Mouse (Mus musculus) limb, embryonic 12.5 days (tissue): ENCODE results near the gene Mdc1. TPM values are rescaled to one million over a fixed set of nuclear protein-coding genes. Genes with fewer than 3 reads are reported as not detected.
A peak's percentile ranks its signal among the peaks of the same experiment; 100 is the strongest.

Source experiments
- ATAC-seq: fragments of 200-750 bp; cut with Nextera tagmentation; 2 replicates; pipeline ENCODE4 v1.8.0; 2017; ENCODE audit warnings: low read depth, moderate TSS enrichment; ENCODE audit not compliant: insufficient number of reproducible peaks, insufficient read depth, low FRiP score, low TSS enrichment
- H3K27ac ChIP-seq: fragments of 300-500 bp; sonication (generic); 2 replicates; pipeline ENCODE4 v1.5.1; 2016; ENCODE audit warnings: mild to moderate bottlenecking, moderate library complexity
- H3K27me3 ChIP-seq: fragments of 300-500 bp; sonication (generic); 2 replicates; pipeline ENCODE4 v1.6.1; 2016; ENCODE audit warnings: mild to moderate bottlenecking, moderate library complexity
- H3K36me3 ChIP-seq: fragments of 300-500 bp; sonication (generic); 2 replicates; pipeline ENCODE4 v1.6.1; 2016; ENCODE audit warnings: mild to moderate bottlenecking, moderate library complexity
- H3K4me1 ChIP-seq: fragments of 300-500 bp; sonication (generic); replicated peaks from 2 replicates; pipeline ENCODE4 v1.6.1; 2016
- H3K4me2 ChIP-seq: fragments of 300-500 bp; sonication (generic); 2 replicates; pipeline ENCODE4 v1.6.1; 2016; ENCODE audit warnings: mild to moderate bottlenecking, moderate library complexity
- H3K4me3 ChIP-seq: fragments of 300-500 bp; sonication (generic); replicated peaks from 2 replicates; pipeline ENCODE4 v1.5.1; 2016; ENCODE audit warnings: mild to moderate bottlenecking
- H3K9ac ChIP-seq: fragments of 300-500 bp; sonication (generic); replicated peaks from 2 replicates; pipeline ENCODE4 v1.6.1; 2016; ENCODE audit warnings: mild to moderate bottlenecking, moderate library complexity
- H3K9me3 ChIP-seq: fragments of 300-500 bp; sonication (generic); 2 replicates; pipeline ENCODE4 v1.6.1; 2016; ENCODE audit warnings: mild to moderate bottlenecking, moderate library complexity
- WGBS: fragments of 180-500 bp; shearing (Covaris S2); methylation state at CpG from one replicate; pipeline ENCODE4 v1.1.7; 2016; 5-methylcytosine and 5-hydroxymethylcytosine counted together
- polyA plus RNA-seq: library from polyadenylated mRNA; unstranded; fragments of >200 nt; fragmentation: Nextera tagmentation; extraction: Ambion mirVana; gene quantifications from 2 replicates; pipeline ENCODE4 v1.2.1, GENCODE M21; 2016

Mdc1 gene
- polyA plus RNA-seq, 1 experiment from 2014 or later, result 16.9 TPM

DNA sequence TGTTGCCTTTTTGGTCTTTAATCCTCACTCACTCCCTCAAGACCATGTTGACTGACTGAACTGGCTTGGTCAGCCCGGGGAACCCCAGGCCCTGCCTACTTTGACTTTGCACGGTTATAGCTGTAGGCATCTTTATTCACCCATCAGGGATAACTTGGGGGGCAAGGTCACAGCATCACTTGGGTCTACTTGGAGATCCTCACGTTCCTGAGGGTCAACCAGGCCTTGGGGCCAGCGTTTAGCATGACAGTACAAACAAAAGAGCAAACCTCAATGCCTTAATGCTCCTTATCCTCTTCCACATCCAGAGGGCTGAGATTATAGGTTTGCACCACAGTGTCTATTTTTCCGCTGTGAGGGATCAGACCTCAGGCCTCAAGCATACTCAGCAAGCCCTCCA, 29.0 kb upstream of the Mdc1 start:
- H3K9me3 ChIP-seq, result no peaks in the 10 kb centered on the region
- peaks cover 22% of the 10 kb centered on the region for H3K4me1 ChIP-seq
- no peaks in the 10 kb centered on the region for H3K27me3 ChIP-seq
- no peak overlapping the region for H3K4me2 ChIP-seq
- no peak overlapping the region for H3K4me3 ChIP-seq
- 0 out of 2 replicates have a peak overlapping the region, but pooled peaks have one; percentile 12 for H3K27ac ChIP-seq
- ATAC-seq, result no peak
- WGBS, result 76% methylated on average over 5 of the region's 5 CpGs
- H3K36me3 ChIP-seq, result no peaks in the 10 kb centered on the region
- no peak overlapping the region for H3K9ac ChIP-seq

DNA sequence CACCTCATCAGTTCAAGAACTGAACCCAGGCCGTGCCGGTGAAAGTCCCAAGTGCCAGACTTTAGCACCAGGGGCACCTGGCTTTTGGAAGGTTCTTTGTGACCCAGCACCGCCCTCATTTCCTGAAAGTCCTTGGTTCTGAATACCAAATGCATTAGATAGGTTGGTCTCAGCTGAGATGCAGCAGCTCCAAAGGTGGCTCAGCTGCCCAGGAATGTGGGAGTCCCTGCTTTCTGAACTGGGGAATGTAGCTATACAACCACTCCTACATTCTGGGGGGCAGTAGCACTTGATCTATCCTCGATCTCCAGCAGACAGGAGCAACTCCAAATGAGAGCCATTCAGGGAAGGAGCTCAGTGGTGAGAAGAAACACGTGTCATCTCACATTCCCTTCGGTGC, 28.6 kb upstream of the Mdc1 start:
- Histone ChIP-seq H3K9ac (no peak overlapping the region), H3K4me2 (no peak overlapping the region), H3K27ac (0 out of 2 replicates have a peak overlapping the region, but pooled peaks have one; percentile 12), H3K4me1 (peaks cover 26% of the 10 kb centered on the region), H3K36me3 (no peaks in the 10 kb centered on the region), H3K9me3 (no peaks in the 10 kb centered on the region), H3K27me3 (no peaks in the 10 kb centered on the region), H3K4me3 (no peak overlapping the region)
- ATAC-seq, result no peak
- 74% methylated on average over 6 of the region's 6 CpGs for WGBS

DNA sequence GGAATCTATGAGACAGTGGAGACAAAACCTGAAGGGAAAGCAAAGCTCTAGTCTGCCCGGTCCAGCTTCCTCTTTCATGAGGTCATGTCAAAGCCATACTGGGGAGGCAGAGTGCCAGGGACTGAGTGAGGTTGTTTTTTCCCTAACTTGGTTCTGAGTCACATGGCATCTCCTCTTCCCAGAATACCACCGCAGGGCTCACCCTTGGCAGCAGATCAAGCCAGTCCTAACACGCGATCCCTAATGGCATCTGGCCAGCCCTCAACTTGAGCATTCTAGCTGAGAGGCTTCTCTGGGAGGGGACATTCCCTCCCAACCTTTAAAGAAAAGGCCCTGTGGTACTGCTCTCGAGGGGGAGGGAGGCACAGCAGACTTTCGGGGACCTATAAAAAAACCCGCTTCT, 28.1 kb upstream of the Mdc1 start:
- no peak overlapping the region for H3K4me2 ChIP-seq
- ATAC-seq, result peak; percentile 20; the same call in 1 of the 2 replicates

DNA sequence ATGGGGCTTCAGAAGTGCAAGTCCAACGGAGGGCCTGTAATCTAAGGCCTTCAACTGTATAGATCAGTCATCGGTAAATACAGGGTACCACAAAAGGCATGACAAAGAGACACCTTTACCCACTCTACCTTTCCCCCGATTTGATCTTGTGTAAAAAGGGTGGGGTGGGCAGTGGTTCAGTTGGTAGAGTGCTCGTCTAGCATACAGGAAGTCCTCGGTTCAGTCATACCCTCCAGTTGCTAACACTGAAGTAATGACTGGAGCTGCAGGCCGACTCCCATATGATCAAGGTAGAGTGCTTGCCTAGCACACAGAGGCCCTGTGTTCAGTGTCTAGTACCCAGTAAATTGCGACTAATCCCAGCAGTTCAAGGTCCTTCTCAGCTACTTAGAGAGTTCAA, 27.7 kb upstream of the Mdc1 start:
- 0 out of 2 replicates have a peak overlapping the region, but pooled peaks have one; percentile 41 for H3K27ac ChIP-seq
- H3K4me2 ChIP-seq, result no peak overlapping the region

More for the DNA sequence above, 28.1 kb upstream of the Mdc1 start:
- H3K27me3 ChIP-seq, result no peaks in the 10 kb centered on the region
- no peaks in the 10 kb centered on the region for H3K9me3 ChIP-seq
- 0 out of 2 replicates have a peak overlapping the region, but pooled peaks have one; percentile 41 for H3K27ac ChIP-seq
- H3K4me1 ChIP-seq, result peaks cover 26% of the 10 kb centered on the region
- 66% methylated on average over 7 of the region's 7 CpGs for WGBS
- H3K4me3 ChIP-seq, result no peak overlapping the region
- no peaks in the 10 kb centered on the region for H3K36me3 ChIP-seq
- no peak overlapping the region for H3K9ac ChIP-seq

DNA sequence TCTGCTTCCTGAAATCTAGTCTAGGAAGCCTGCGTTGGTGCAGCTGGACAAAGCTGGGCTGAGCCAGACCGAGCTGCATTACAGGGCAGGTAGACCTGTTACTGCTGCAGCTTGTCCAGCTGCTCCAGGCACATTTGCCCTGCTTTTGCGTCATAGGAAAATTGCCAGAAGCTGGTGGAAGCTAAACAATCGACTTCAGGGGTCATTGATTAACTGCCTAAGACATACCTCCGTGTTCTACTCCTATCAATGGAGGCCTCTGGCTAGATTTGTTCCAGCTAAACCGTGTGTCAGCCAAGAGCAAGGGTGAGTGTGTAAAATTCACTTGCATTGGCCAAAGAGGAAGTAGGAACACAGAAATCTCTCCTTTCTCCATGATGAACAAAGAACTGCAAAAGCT, 26.6 kb upstream of the Mdc1 start:
- no peaks in the 10 kb centered on the region for H3K27me3 ChIP-seq
- no peak overlapping the region for H3K4me3 ChIP-seq
- H3K9ac ChIP-seq, result no peak overlapping the region
- no peak overlapping the region for H3K4me2 ChIP-seq
- no peaks in the 10 kb centered on the region for H3K36me3 ChIP-seq
- no peak for ATAC-seq
- WGBS, result 63% methylated on average over 6 of the region's 6 CpGs
- peaks cover 26% of the 10 kb centered on the region for H3K4me1 ChIP-seq
- no peak overlapping the region for H3K27ac ChIP-seq
- H3K9me3 ChIP-seq, result no peaks in the 10 kb centered on the region

More for the DNA sequence above, 27.7 kb upstream of the Mdc1 start:
- H3K4me1 ChIP-seq, result peaks cover 26% of the 10 kb centered on the region
- 83% methylated on average over 7 of the region's 7 CpGs for WGBS
- no peak for ATAC-seq
- no peaks in the 10 kb centered on the region for H3K9me3 ChIP-seq
- H3K27me3 ChIP-seq, result no peaks in the 10 kb centered on the region
- H3K9ac ChIP-seq, result no peak overlapping the region
- H3K4me3 ChIP-seq, result no peak overlapping the region
- no peaks in the 10 kb centered on the region for H3K36me3 ChIP-seq

DNA sequence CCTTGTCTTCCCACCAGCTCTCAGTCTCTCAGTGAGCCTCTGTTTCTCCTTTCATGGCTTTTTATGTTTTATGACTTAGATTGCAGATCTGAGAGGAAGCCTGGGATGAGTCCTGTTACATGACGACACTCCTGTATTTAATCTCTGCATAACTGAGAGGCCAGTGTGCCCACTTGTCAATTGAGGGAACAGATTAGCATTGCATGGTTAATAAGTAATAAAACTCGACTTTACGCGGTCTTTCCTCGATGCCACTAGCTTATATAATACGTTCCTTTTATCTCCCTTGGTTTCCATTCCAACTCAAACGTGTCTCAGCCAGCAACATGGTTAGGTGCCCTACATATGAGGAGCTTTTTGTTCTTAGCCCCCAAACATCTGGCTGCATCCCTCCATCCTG, 25.5 kb upstream of the Mdc1 start:
- Histone ChIP-seq H3K36me3 (no peaks in the 10 kb centered on the region), H3K4me3 (no peak overlapping the region), H3K9me3 (no peaks in the 10 kb centered on the region), H3K4me2 (no peak overlapping the region), H3K9ac (no peak overlapping the region), H3K27me3 (peaks cover 4% of the 10 kb centered on the region; the same call in 1 of the 2 replicates), H3K4me1 (peaks cover 26% of the 10 kb centered on the region), H3K27ac (no peak overlapping the region; the same call in 1 of the 2 replicates)
- ATAC-seq, result no peak
- WGBS, result 54% methylated on average over 7 of the region's 7 CpGs

DNA sequence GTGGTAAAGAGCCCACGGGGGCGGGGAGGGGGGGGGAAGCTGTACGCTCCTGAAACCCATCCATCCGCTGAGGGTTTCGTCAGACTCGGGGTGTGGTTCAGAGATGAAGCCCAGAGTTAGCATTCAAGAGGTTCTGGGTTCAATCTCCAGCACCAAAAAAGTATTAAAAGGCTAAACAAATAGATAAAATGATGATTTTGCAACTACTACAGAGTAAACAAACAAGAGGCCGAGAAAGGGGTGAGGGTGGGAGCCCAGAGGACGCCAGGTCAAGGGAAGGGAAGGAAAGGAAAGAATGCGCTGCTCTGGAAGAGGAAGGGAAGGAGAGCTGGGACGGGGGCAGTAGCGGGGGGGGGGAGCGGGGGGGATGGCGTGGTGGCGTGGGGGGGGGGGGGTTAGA, 24.6 kb upstream of the Mdc1 start:
- Histone ChIP-seq H3K27ac (peak overlapping the region; percentile 53; the same call in 1 of the 2 replicates), H3K27me3 (peaks cover 4% of the 10 kb centered on the region; the same call in 1 of the 2 replicates), H3K4me3 (no peak overlapping the region), H3K36me3 (no peaks in the 10 kb centered on the region), H3K4me1 (peaks cover 30% of the 10 kb centered on the region), H3K9me3 (no peaks in the 10 kb centered on the region), H3K9ac (no peak overlapping the region), H3K4me2 (peak overlapping the region; percentile 22; the same call in 1 of the 2 replicates)
- ATAC-seq, result no peak
- 36% methylated on average over 9 of the region's 14 CpGs for WGBS

DNA sequence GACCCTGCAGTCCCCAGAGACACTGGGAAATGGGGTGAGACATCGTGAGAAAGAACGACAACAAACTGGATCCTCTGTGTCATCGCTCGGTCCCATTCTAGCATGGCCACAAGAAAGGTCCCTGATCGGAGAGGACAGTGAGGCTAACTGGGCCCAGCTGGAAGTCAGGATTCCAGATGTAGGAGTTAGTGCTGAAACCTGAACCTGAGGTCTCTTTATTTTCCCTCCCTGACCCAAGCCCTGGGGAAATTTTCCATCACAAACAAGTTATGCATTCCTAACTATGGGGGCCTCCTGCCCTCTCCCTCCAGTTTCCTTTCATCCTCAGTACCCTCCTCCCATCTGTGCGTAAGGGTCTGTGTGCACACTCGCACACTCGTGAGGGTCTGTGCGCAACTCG, 24.1 kb upstream of the Mdc1 start:
- no peak for ATAC-seq
- Histone ChIP-seq H3K27ac (peak overlapping the region; percentile 53; the same call in 1 of the 2 replicates), H3K4me1 (peaks cover 34% of the 10 kb centered on the region), H3K36me3 (no peaks in the 10 kb centered on the region), H3K27me3 (peaks cover 4% of the 10 kb centered on the region; the same call in 1 of the 2 replicates), H3K4me2 (peak overlapping the region; percentile 22; the same call in 1 of the 2 replicates), H3K9ac (no peak overlapping the region), H3K9me3 (no peaks in the 10 kb centered on the region), H3K4me3 (no peak overlapping the region)
- 32% methylated on average over 10 of the region's 10 CpGs for WGBS

DNA sequence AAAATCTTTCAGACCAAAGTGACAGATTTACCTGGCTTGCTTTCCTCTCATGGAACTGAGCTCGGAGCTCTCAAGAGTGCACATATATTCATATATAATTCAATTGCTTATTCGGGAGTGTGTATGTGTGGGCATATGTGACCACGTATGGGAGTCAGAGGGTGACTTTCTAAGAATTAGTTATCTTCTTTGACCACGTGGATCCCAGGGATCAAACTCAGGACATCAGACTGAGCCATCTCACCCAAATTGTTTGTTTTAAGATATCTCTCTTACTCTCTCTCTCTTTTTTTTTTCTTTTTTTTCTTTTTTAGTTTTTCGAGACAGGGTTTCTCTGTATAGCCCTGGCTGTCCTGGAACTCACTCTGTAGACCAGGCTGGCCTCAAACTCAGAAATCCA, 21.2 kb upstream of the Mdc1 start:
- peaks cover 6% of the 10 kb centered on the region; the same call in 1 of the 2 replicates for H3K36me3 ChIP-seq
- no peak for ATAC-seq
- 80% methylated on average over 5 of the region's 5 CpGs for WGBS
- no peak overlapping the region for H3K27ac ChIP-seq
- no peak overlapping the region for H3K9ac ChIP-seq
- peaks cover 40% of the 10 kb centered on the region for H3K4me1 ChIP-seq
- no peaks in the 10 kb centered on the region for H3K9me3 ChIP-seq
- no peak overlapping the region for H3K4me3 ChIP-seq
- H3K4me2 ChIP-seq, result no peak overlapping the region
- peaks cover 4% of the 10 kb centered on the region; the same call in 1 of the 2 replicates for H3K27me3 ChIP-seq

DNA sequence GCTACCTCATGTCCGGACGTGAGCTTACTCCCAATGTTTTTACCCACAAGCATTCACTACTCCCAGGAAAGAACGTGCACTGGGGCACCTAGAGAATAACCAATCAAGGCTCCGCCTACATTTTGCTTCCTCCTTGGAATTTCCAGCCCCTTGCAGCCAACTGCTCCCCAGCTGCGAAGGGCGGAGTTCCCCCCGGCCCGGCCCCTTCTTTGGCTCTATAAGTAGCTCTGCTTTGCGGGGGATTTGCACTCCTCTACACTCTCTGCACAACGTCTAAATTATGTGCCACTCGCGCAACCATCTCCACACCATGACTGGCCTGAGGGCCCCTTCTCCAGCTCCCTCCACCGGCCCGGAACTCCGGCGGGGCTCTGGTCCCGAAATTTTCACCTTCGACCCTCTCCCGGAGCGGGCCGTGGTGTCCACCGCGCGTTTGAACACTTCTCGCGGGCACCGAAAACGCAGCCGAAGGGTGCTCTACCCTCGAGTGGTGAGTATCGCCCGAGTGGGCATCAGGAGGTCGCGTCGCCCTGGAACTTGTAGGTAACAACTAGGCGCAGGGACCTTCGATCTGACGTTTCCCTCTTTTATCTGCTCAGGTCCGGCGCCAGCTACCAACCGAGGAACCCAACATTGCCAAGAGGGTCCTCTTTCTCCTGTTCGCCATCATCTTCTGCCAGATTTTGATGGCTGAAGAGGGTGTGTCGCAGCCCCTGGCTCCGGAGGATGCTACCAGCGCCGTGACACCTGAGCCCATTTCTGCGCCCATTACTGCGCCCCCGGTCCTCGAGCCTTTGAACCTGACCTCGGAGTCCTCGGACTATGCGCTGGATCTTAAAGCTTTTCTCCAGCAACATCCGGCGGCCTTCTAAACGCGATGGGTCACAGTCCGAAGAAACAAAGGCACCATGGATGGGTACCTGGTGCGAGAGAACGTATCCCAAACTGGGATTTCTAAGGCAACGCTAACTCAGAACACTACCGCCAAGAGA, 19.6 kb upstream of the Mdc1 start, which contains the start of gene Ier3:
Gene Ier3, plus strand, starts transcription at position 246 of the 992 bp plus-strand sequence.
- Histone ChIP-seq H3K27ac (peak within 1 kb of the TSS; percentile 89; the same call in 1 of the 2 replicates), H3K36me3 (peaks cover 20% of the 10 kb centered on the region), H3K9ac (peak within 1 kb of the TSS; percentile 64), H3K4me1 (peaks cover 33% of the 10 kb centered on the region), H3K4me2 (peak within 1 kb of the TSS; percentile 95), H3K9me3 (no peaks in the 10 kb centered on the region), H3K27me3 (peaks cover 4% of the 10 kb centered on the region; the same call in 1 of the 2 replicates), H3K4me3 (peak within 1 kb of the TSS; percentile 64)
- peak; percentile 39; the same call in 1 of the 2 replicates for ATAC-seq
- WGBS, result under 1% methylated on average over 62 of the region's 62 CpGs

DNA sequence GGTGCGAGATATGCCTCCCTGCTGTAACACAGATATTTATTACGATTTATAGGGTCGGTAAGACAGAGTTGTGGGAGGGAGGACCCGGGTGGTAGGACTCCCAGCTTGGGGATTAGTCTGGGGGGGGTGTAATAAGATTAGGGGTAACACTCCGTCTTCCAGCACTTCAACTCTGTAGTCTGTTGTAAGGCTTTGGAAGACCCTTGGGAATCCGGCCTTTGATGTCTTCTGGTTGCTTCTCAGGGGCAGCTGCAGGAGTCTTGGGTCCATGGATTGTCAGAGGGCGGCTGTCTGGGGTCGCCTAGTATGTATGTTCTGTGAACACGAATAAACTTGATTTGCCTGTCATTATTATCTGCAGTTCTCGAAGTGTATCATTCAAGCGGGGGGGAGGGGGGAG, 18.8 kb upstream of the Mdc1 start:
- H3K9me3 ChIP-seq, result no peaks in the 10 kb centered on the region
- 3% methylated on average over 11 of the region's 11 CpGs for WGBS
- H3K4me3 ChIP-seq, result peak overlapping the region; percentile 64
- H3K4me2 ChIP-seq, result peak overlapping the region; percentile 95
- peak; percentile 0; the same call in 1 of the 2 replicates for ATAC-seq
- H3K4me1 ChIP-seq, result peaks cover 24% of the 10 kb centered on the region
- peaks cover 4% of the 10 kb centered on the region; the same call in 1 of the 2 replicates for H3K27me3 ChIP-seq
- peak overlapping the region; percentile 89 for H3K27ac ChIP-seq
- peaks cover 29% of the 10 kb centered on the region for H3K36me3 ChIP-seq
- peak overlapping the region; percentile 64; the same call in 1 of the 2 replicates for H3K9ac ChIP-seq
